Mouse (Mus musculus): ENCODE results near the gene Golga4.

GRCm38 (mm10) chr9:118624146-118624545 is 118.1 kb downstream of the Golga4 start:
- TF ChIP-seq POLR2A (IDR thresholded peaks at IDR 0.05; ENCODE audit: low read depth, low read length) = no peak
- TF ChIP-seq CTCF (IDR thresholded peaks at IDR 0.05; ENCODE audit: extremely low read depth, insufficient read depth, insufficient read length, insufficient replicate concordance) = no peak

Measured in spleen, adult 2 months (tissue).